Mouse (Mus musculus) megakaryocyte, adult 5-6 weeks (primary cell): ENCODE data around the gene Pom121. TPM values are rescaled to one million over a fixed set of nuclear protein-coding genes. Genes with fewer than 3 reads are reported as not detected.
"Not testable (repeated sequence)": the region's sequence is repeated elsewhere in the genome, so short reads cannot be mapped to it uniquely, and the experiment has no call there.

ENCODE experiments used
- ATAC-seq: 2 replicates; pipeline ENCODE4 v1.8.0; 2016; ENCODE audit warnings: mild to moderate bottlenecking, inconsistent platforms; ENCODE audit not compliant: poor library complexity, severe bottlenecking
- total RNA-seq, 2 experiments: library from RNA; stranded (forward) in 1 of 2; stranded (reverse) in 1 of 2; fragments of 153-499, 151-499 nt in 1 of 2; fragments of 221-1000, 200-1000 nt in 1 of 2; gene quantifications; 2 replicates each; pipeline versions ENCODE4 v1.2.3 to v1.2.4; 2015 to 2017

Gene Pom121
- total RNA-seq, 2 experiments from 2014 or later, result 5.2 to 37.3 TPM

DNA sequence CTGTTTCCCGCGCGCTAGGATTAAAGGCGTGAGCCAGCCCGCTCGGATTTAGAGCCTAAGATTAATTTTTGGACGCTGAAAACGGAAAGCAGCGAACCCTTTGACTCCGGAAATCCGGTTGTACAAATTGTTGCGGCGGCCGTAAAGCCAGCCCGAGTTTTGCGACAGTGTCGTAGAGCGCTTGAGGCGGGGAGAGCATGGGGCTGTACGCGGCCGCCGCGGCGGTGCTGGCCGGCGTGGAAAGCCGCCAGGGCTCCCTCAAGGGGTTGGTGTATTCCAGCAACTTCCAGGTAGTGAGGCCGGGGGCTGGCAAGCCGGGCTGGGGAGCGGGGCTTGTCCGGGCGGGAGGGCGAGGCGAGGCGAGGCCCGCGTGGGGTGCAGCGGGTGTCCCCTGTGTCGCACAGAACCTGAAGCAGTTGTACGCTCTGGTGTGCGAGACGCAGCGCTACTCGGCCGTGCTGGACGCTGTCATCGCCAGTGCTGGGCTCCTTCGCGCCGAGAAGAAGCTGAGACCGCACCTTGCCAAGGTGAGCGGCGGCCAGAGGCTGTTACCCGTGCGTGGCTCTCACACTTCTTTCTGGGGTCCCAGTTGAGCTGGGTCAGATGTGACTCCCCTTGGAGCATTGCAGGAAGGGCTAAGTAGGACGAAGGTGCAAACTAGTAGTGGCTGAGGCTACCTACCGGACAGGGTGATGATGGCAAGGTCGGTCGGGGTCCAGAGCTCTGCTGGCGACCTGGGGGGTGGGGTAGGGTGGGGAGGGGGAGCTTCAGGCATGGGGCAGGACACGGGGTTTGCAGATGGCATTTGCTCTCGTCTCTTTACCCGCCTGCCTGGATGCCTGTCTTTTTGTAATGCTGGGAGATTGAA lies 24.3 kb downstream of the Pom121 start, which contains the start of gene Nsun5:
TSS of gene Nsun5 (plus strand) at position 167 of the 868 bp plus-strand sequence.
- peak; percentile 93 for ATAC-seq

DNA sequence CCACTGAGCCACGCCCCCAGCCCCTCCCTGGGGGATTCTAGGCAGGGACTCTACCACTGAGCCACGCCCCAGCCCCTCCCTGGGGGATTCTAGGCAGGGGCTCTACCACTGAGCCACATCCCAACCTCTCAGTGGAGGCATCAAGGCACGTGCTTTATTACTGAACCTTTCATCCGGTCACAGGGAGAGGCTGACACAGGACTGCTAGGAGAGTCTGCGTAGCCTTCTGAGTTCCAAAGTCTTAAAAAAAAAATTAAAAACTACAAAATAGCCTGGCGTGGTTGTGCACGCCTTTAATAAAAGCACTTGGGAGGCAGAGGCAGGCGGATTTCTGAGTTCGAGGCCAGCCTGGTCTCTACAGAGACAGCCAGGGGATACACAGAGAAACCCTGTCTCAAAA lies 25.1 kb downstream of the Pom121 start:
- not testable (repeated sequence) for ATAC-seq

- ATAC-seq, result no peak
Measured at GRCm38 (mm10) chr5:135368312-135368711, 26.0 kb downstream of the Pom121 start.

DNA sequence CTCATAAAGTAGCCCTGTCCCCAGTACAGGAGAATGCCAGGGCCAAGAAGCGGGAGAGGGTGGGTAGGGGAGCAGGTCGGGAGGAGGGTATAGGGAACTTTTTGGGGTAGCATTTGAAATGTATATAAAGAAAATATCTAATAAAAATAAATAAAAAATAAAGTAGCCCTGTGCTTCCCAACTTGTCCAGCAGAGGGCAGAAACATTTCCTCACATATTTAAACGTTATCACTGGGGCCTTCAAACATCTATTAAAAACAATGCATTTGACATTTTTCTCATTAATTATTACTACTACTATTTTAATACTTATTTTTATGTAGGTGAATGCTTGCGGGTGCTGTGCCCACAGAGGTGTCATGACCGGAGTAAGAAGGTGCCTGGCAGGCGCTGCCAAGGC lies 26.5 kb downstream of the Pom121 start:
- ATAC-seq, result no peak

GRCm38 (mm10) chr5:135363540-135363939 lies 30.8 kb downstream of the Pom121 start:
- ATAC-seq, result 0 out of 2 replicates have a peak, but pooled peaks have one; percentile 38

- ATAC-seq, result no peak
Measured at GRCm38 (mm10) chr5:135362572-135362971, 31.8 kb downstream of the Pom121 start.

DNA sequence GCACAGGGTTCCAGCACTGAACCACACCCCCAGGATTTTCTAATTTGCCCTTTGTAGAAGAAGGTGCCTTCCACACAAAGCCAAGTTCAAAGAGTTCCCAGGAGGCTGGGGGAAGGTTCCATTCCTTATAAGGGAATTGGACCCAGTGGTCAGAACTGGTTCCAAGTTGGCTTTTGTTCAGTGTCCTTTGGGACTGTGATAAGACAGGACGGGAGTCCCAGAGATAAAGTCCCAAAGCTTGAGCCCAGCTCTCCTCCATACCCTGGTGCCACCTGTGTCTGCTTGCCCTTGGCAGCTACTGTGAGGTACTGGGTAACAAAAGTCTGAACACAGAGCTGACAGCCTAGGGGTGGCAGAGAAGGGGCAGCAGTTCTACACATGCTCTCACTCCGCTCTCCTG lies 34.6 kb downstream of the Pom121 start:
- no peak for ATAC-seq

- no peak for ATAC-seq
Measured at GRCm38 (mm10) chr5:135357556-135357955, 36.8 kb downstream of the Pom121 start.

DNA sequence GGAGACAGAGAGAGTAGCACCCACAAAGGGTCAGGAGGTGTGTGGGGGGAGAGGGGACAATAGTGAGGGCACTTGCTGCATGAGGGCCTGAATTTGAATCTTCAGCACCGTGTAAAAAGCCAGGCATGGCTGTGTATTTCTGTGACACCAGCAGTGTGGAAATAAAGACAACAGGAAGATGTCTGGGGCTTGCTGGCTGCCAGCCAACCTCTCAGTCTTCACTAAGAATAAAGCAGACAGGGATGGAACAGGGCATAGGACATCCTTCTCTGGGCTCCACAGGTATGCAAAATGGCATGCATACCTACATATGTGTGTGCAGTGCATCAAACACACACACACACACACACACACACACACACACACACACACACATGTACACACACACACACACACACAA lies 38.3 kb downstream of the Pom121 start:
- no peak for ATAC-seq

DNA sequence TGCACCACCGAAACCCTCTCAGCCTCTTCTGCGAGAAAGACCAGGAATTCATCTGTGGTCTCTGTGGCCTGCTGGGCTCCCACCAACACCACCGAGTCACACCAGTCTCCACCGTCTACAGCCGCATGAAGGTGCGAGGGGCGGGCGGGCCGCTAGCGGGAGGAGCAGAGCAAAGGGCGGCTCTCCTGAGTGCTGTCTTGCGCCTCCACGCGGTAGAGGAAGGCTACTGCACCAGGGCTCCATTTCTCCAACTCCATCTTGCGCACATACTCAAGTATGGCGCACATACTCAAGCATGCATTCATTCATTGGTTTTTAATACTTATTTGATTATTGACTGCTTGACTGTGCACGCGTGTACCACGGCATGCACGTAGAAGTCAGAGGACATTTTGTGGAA lies 40.8 kb downstream of the Pom121 start:
- ATAC-seq, result no peak

DNA sequence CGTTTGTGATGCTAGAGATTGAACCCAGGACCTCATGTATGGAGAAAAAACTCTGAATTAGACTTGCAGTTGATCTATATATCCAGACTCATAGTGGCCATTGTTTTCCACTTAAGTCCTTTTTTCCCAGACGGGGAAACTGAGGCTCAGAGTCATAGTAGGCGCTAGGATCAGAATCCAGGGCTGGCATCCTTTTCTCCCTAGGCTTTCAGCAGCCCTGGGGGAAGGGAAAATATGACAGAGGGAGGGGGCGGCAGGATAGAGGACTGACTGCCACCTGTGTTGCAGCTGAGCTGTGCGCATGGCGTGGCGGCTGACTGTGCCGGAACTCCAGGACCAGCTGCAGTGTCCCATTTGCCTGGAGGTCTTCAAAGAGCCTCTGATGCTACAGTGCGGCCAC lies 41.4 kb downstream of the Pom121 start, which contains the start of gene Trim50:
TSS of gene Trim50 (plus strand) at position 301 of the 400 bp plus-strand sequence.
- no peak for ATAC-seq

GRCm38 (mm10) chr5:135351606-135352005 lies 42.7 kb downstream of the Pom121 start:
- no peak for ATAC-seq

DNA sequence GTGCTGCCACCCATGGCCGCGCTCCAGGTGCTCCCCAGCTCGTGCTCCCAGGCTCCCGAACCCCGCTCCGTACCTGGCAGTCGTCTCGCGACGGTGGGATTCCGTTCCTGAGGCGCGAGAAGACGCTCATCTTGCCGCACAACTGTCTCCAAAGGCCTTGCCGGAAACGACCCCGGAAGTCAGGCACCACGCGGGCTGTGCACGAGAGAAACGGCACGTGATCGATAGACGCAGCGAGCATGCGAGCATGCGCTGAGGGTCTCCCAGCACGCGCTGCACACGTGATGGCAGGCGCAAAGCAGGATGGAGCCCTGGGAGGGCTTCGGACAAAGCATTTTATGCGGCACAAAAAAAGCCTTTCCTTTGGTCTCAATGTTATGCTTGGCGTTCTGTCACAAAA lies 44.5 kb downstream of the Pom121 start, which contains the start of gene Fkbp6:
TSS of gene Fkbp6 (minus strand) at position 183 of the 400 bp plus-strand sequence.
- ATAC-seq, result no peak

GRCm38 (mm10) chr5:135347511-135348011 lies 46.8 kb downstream of the Pom121 start:
- no peak for ATAC-seq

DNA sequence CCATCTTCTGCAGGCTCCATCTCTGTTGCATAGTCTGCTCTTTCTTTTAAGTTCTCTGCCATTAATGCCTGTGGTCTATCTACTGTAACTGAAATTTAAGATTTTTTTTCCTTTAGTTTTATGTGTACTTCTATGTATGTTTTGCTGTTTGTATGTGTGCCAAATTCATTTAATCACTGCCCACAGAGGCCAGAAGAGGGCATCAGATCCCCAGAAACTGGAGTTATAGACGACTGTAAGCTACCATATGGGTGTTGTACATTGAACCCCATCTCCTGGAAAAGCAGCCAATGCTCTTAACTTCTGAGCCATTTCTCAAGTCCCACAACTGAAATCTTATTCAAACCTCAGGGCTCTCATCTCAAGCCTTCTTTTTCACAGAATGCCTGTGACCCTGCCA lies 47.9 kb downstream of the Pom121 start:
- ATAC-seq, result no peak

- ATAC-seq, result 0 out of 2 replicates have a peak, but pooled peaks have one; percentile 45
Measured at GRCm38 (mm10) chr5:135345989-135346388, 48.4 kb downstream of the Pom121 start.

DNA sequence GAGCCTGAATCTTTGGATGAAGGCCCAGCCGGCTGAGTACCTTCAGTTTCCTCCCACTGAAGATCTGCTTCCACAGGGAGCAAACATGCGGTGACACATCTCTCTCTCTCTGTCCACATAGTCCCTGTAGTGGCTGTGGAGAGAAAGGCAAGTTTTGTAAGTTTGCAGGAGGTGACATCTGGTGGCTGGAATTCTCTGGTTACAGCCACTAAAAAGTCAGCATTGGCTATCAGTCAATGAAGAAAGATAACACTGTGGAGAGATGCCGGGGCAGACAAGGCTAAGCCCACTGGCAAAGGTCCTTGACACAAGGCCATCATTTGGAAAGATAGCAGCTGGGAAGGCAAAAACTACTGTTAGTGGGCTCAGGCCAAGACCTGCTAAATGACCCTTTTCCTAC lies 56.8 kb downstream of the Pom121 start:
- ATAC-seq, result no peak

- ATAC-seq, result no peak
Measured at GRCm38 (mm10) chr5:135331161-135331560, 63.2 kb downstream of the Pom121 start.

- no peak for ATAC-seq
Measured at GRCm38 (mm10) chr5:135330201-135330600, 64.1 kb downstream of the Pom121 start.

DNA sequence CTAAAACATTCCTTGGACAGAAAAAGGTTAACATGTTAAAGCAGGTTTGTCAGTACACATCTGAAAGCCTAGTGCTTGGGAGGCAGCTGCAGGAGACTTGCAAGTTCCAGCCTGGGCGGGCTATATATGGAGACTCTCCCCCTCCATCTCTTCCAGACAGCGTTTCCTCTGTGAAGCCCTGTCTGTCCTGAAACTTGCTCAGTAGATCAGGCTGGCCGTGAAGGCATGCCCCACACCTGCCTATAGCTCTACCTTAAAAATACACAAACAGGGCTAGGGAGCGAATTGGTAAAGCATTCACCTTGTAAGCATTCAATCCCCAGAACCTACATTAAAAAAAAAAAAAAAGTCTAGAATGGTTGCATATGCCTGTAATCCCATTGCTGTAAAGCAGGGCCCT lies 64.9 kb downstream of the Pom121 start:
- ATAC-seq, result no peak
